Mouse (Mus musculus) heart, embryonic 14.5 days (tissue): ENCODE data around the gene Tor4a. TPM values are rescaled to one million over a fixed set of nuclear protein-coding genes. Genes with fewer than 3 reads are reported as not detected.

Experiments
- ATAC-seq: fragments of 200-750 bp; cut with Nextera tagmentation; 2 replicates; pipeline ENCODE4 v1.8.0; 2017; ENCODE audit warnings: low read depth, moderate TSS enrichment; ENCODE audit not compliant: insufficient number of reproducible peaks, insufficient read depth, low FRiP score
- H3K27ac ChIP-seq, 2 experiments: fragments of 200-500 bp in 1 of 2; fragments of 300-500 bp in 1 of 2; sonication (generic) in 1 of 2; replicated peaks in 1 of 2; 2 replicates each; pipeline ENCODE4 v1.5.1; 2012 to 2014; ENCODE audit warnings: low read depth in 2 of 2, low read length in 2 of 2, control low read depth in 1 of 2, mild to moderate bottlenecking in 1 of 2, mixed read lengths in 1 of 2; ENCODE audit not compliant: control insufficient read depth in 1 of 2, insufficient read depth in 1 of 2
- H3K27me3 ChIP-seq: fragments of 300-500 bp; sonication (generic); 2 replicates; pipeline ENCODE4 v1.6.1; 2014; ENCODE audit warnings: mild to moderate bottlenecking, low read length, control low read depth; ENCODE audit not compliant: control insufficient read depth, insufficient read depth
- H3K36me3 ChIP-seq: fragments of 300-500 bp; sonication (generic); 2 replicates; pipeline ENCODE4 v1.6.1; 2014; ENCODE audit warnings: mild to moderate bottlenecking, control low read depth, low read length, mixed read lengths; ENCODE audit not compliant: control insufficient read depth, insufficient read depth
- H3K4me1 ChIP-seq, 2 experiments: fragments of 200-500 bp in 1 of 2; fragments of 300-500 bp in 1 of 2; sonication (generic) in 1 of 2; 2 replicates each; pipeline ENCODE4 v1.6.1; 2012 to 2014; ENCODE audit warnings: low read length in 2 of 2, control low read depth in 1 of 2, mixed read lengths in 1 of 2; ENCODE audit not compliant: control insufficient read depth in 2 of 2, insufficient read depth in 2 of 2
- H3K4me2 ChIP-seq: fragments of 300-500 bp; sonication (generic); 2 replicates; pipeline ENCODE4 v1.6.1; 2014; ENCODE audit warnings: mild to moderate bottlenecking, low read length
- H3K4me3 ChIP-seq, 2 experiments: fragments of 200-500 bp in 1 of 2; fragments of 300-500 bp in 1 of 2; sonication (generic) in 1 of 2; 2 replicates each; pipeline ENCODE4 v1.5.1; 2012 to 2014; ENCODE audit warnings: low read length in 2 of 2, mild to moderate bottlenecking in 2 of 2, control low read depth in 1 of 2, low read depth in 1 of 2, moderate library complexity in 1 of 2; ENCODE audit not compliant: control insufficient read depth in 1 of 2, insufficient read depth in 1 of 2
- H3K9ac ChIP-seq: fragments of 300-500 bp; sonication (generic); 2 replicates; pipeline ENCODE4 v1.6.1; 2014; ENCODE audit warnings: mild to moderate bottlenecking, low read length
- H3K9me3 ChIP-seq: fragments of 300-500 bp; sonication (generic); 2 replicates; pipeline ENCODE4 v1.6.1; 2016; ENCODE audit warnings: low read length, control low read depth; ENCODE audit not compliant: control insufficient read depth
- WGBS: fragments of 180-500 bp; shearing (Covaris S2); extraction: QIAGEN DNeasy Blood & Tissue Kit; methylation state at CpG from one replicate; pipeline ENCODE4 v1.1.7; 2014; 5-methylcytosine and 5-hydroxymethylcytosine counted together
- polyA plus RNA-seq: library from polyadenylated mRNA; unstranded; fragments of >200 nt; fragmentation: Nextera tagmentation; extraction: Ambion mirVana; gene quantifications from 2 replicates; pipeline ENCODE4 v1.2.1, GENCODE M21; 2014

Tor4a gene
- polyA plus RNA-seq, 1 experiment from 2014 or later, result 8.0 TPM

- Histone ChIP-seq H3K4me3 (no peak overlapping the region), H3K4me2 (no peak overlapping the region)
- 52% methylated on average over 23 of the region's 23 CpGs for WGBS
Observed at GRCm38 (mm10) chr2:25213266-25213865, 16.7 kb upstream of the Tor4a start.

GRCm38 (mm10) chr2:25211121-25211670 lies 14.5 kb upstream of the Tor4a start, which contains the start of gene Nelfb:
Gene Nelfb, minus strand, starts transcription at chr2:25211489.
- H3K4me1 ChIP-seq, result peaks cover 5 to 16% of the 10 kb centered on the region in 2 experiments
- 0 out of 2 replicates have a peak, but pooled peaks cover 3% of the 10 kb centered on the region for H3K27me3 ChIP-seq
- peak; percentile 85 for ATAC-seq
- peak within 1 kb of the TSS; percentile 74 for H3K4me2 ChIP-seq
- H3K27ac ChIP-seq, result peak within 1 kb of the TSS; percentile 73 to 84
- H3K9me3 ChIP-seq, result no peaks in the 10 kb centered on the region
- 1% methylated on average over 44 of the region's 44 CpGs for WGBS
- peak within 1 kb of the TSS; percentile 86 to 87 for H3K4me3 ChIP-seq
- H3K36me3 ChIP-seq, result peaks cover 35% of the 10 kb centered on the region
- peak within 1 kb of the TSS; percentile 92 for H3K9ac ChIP-seq

More at GRCm38 (mm10) chr2:25213266-25213865, 16.7 kb upstream of the Tor4a start:
- H3K9me3 ChIP-seq, result no peaks in the 10 kb centered on the region
- no peak overlapping the region for H3K9ac ChIP-seq
- H3K4me1 ChIP-seq, result peaks cover 5 to 16% of the 10 kb centered on the region in 2 experiments
- no peak for ATAC-seq
- peaks cover 14% of the 10 kb centered on the region for H3K36me3 ChIP-seq
- H3K27me3 ChIP-seq, result 0 out of 2 replicates have a peak, but pooled peaks cover 3% of the 10 kb centered on the region
- no peak overlapping the region for H3K27ac ChIP-seq

- peak overlapping the region; percentile 92 for H3K9ac ChIP-seq
- WGBS, result under 1% methylated on average over 24 of the region's 24 CpGs
- peak; percentile 10; the same call in 1 of the 2 replicates for ATAC-seq
Observed at GRCm38 (mm10) chr2:25210686-25211085, 14.0 kb upstream of the Tor4a start.

GRCm38 (mm10) chr2:25207593-25207992 lies 10.9 kb upstream of the Tor4a start:
- no peak overlapping the region for H3K4me3 ChIP-seq
- H3K9ac ChIP-seq, result no peak overlapping the region
- peaks cover 5 to 16% of the 10 kb centered on the region in 2 experiments for H3K4me1 ChIP-seq
- no peak overlapping the region for H3K27ac ChIP-seq
- peaks cover 71% of the 10 kb centered on the region for H3K36me3 ChIP-seq
- WGBS, result 68% methylated on average over 1 of the region's 1 CpGs
- no peaks in the 10 kb centered on the region for H3K27me3 ChIP-seq
- H3K9me3 ChIP-seq, result no peaks in the 10 kb centered on the region
- H3K4me2 ChIP-seq, result no peak overlapping the region
- ATAC-seq, result no peak

More at GRCm38 (mm10) chr2:25210686-25211085, 14.0 kb upstream of the Tor4a start:
- Histone ChIP-seq H3K9me3 (no peaks in the 10 kb centered on the region), H3K36me3 (peaks cover 40% of the 10 kb centered on the region), H3K4me1 (peaks cover 5 to 16% of the 10 kb centered on the region in 2 experiments), H3K4me2 (peak overlapping the region; percentile 74), H3K27me3 (0 out of 2 replicates have a peak, but pooled peaks cover 3% of the 10 kb centered on the region), H3K27ac (peak overlapping the region; percentile 73 to 84), H3K4me3 (peak overlapping the region; percentile 86 to 87)

- no peaks in the 10 kb centered on the region for H3K9me3 ChIP-seq
- no peak for ATAC-seq
- H3K4me3 ChIP-seq, result no peak overlapping the region
- H3K27ac ChIP-seq, result no peak overlapping the region
- no peak overlapping the region for H3K4me2 ChIP-seq
- H3K27me3 ChIP-seq, result no peaks in the 10 kb centered on the region
- 58% methylated on average over 4 of the region's 4 CpGs for WGBS
- no peaks in the 10 kb centered on the region; a peak in 1 of 4 replicates for H3K4me1 ChIP-seq
- H3K9ac ChIP-seq, result no peak overlapping the region
- peaks cover 98% of the 10 kb centered on the region for H3K36me3 ChIP-seq
Observed at GRCm38 (mm10) chr2:25203631-25204214, 7.0 kb upstream of the Tor4a start.

GRCm38 (mm10) chr2:25200631-25201030 lies 3.9 kb upstream of the Tor4a start:
- H3K27ac ChIP-seq, result no peak overlapping the region
- no peak for ATAC-seq
- H3K4me1 ChIP-seq, result peaks cover 6 to 13% of the 10 kb centered on the region in 2 experiments; a peak in 3 of 4 replicates
- WGBS, result 90% methylated on average over 2 of the region's 2 CpGs
- no peak overlapping the region for H3K4me2 ChIP-seq
- H3K4me3 ChIP-seq, result no peak overlapping the region
- H3K27me3 ChIP-seq, result no peaks in the 10 kb centered on the region; the same call in 1 of the 2 replicates
- H3K36me3 ChIP-seq, result peaks cover 75% of the 10 kb centered on the region
- H3K9ac ChIP-seq, result no peak overlapping the region
- H3K9me3 ChIP-seq, result no peaks in the 10 kb centered on the region

- Histone ChIP-seq H3K36me3 (peaks cover 48% of the 10 kb centered on the region), H3K4me2 (no peak overlapping the region), H3K4me3 (no peak overlapping the region), H3K9ac (no peak overlapping the region), H3K4me1 (peaks cover 9 to 26% of the 10 kb centered on the region in 2 experiments; a peak in 3 of 4 replicates), H3K27me3 (peaks cover 5% of the 10 kb centered on the region), H3K27ac (peak overlapping the region; percentile 36 to 82), H3K9me3 (no peaks in the 10 kb centered on the region)
- ATAC-seq, result no peak
Observed at GRCm38 (mm10) chr2:25197946-25198345, 1.3 kb upstream of the Tor4a start.
